Mouse (Mus musculus): ENCODE results near the gene Praf2.
A peak's percentile ranks its signal among the peaks of the same experiment; 100 is the strongest.
"Not testable (repeated sequence)": the region's sequence is repeated elsewhere in the genome, so short reads cannot be mapped to it uniquely, and the experiment has no call there.

Praf2 gene

DNA sequence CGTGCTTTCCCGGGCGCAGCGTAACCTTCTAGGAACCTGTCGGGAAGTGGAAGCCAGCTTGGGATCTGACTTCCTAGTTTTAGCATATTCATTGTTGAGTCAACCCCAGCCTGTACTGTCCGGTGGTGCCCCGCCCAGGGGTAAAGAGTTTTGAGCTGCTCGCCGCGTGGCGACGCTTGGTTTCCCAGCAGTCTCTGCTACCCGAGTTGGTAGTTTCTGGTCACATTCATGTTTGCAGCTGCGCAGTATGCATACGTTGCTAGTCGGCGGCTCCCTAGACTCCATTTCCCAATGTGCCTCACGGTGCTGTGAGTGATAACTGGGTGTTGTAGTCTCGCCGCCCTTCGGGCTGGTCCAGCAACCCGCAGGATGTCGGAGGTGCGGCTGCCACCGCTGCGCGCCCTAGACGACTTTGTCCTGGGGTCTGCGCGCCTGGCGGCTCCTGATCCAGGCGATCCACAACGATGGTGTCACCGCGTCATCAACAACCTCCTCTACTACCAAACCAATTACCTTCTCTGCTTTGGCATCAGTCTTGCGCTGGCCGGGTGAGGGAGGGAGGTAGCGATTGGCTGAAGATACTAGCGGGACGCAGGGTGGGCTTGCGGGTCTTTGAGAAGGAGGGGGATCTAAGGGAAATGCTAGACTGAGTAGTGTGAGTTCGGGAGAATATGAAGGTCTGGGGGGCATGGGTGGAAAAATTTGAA lies at the start of gene Praf2:
Gene Praf2, plus strand, starts transcription at position 225 of the 707 bp plus-strand sequence.
- DNase-seq (ENCODE audit: low spot score) = peak; percentile 79

DNA sequence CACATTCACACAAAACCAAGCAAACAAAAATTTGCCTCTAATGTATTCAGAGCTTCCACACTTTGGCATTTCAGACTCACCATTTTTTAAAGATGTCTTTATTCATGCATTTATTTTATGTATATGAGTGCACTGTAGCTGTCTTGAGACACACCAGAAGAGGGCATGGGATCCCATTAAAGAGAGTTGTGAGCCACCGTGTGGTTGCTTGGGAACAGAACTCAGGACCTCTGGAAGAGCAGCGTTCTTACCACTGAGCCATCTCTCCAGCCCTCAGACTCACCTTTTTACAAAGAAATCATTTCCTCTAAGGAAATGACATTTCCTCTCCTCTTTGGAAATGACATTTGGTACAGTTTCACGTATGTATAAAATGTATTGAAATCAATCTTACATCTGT lies 49.3 kb upstream of the Praf2 start:
- DNase-seq (ENCODE audit: low spot score) = no peak

- DNase-seq (ENCODE audit: low spot score) = peak; percentile 76
Measured at GRCm38 (mm10) chrX:7679405-7680056, 48.7 kb upstream of the Praf2 start.

DNA sequence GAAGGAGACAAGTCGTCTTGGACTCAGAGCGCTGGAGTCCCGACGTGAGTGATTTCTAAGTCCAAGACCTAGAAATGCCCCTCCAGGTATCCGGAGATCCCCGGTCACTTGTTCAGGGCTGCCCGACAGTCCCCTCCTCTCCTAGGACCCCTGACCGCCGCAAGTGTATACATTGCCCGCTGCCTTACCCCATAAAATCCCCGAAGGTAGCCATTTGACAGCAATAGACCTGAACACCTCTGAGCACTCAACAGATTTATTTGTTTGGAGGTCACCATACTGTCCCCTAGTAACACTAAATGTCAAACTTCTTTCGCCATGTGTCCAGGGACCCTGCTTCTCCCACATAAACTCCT lies 48.2 kb upstream of the Praf2 start:
- DNase-seq (ENCODE audit: low spot score) = no peak

- DNase-seq (ENCODE audit: low spot score) = no peak
Measured at GRCm38 (mm10) chrX:7680864-7681263, 47.4 kb upstream of the Praf2 start, which contains the start of gene Magix. Magix (minus strand) TSS chrX:7681251.

DNA sequence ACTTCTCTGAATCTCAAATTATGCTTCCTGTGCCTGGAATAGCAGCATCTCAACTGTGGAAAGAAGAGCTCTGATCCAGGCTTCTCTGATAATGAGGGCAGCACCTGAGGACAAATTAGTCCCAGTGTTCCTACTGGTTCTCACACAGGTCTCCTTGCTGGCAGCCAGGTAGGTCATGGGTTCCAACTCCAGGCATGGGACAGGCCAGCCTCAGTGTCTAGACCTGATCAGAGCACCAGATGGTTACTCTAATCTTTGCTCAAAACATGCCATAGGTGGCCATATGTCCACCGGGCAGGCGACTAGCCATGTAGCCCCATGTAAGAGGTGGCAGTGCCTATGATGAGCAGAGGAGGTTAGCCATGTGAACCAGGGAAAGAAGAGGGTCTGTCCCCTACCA lies 39.9 kb upstream of the Praf2 start:
- DNase-seq (ENCODE audit: low spot score) = no peak

GRCm38 (mm10) chrX:7690486-7690885 lies 37.8 kb upstream of the Praf2 start:
- DNase-seq (ENCODE audit: low spot score) = no peak

- DNase-seq (ENCODE audit: low spot score) = no peak
Measured at GRCm38 (mm10) chrX:7692862-7693261, 35.4 kb upstream of the Praf2 start.

GRCm38 (mm10) chrX:7696520-7696919 lies 31.7 kb upstream of the Praf2 start:
- DNase-seq (ENCODE audit: low spot score) = no peak

DNA sequence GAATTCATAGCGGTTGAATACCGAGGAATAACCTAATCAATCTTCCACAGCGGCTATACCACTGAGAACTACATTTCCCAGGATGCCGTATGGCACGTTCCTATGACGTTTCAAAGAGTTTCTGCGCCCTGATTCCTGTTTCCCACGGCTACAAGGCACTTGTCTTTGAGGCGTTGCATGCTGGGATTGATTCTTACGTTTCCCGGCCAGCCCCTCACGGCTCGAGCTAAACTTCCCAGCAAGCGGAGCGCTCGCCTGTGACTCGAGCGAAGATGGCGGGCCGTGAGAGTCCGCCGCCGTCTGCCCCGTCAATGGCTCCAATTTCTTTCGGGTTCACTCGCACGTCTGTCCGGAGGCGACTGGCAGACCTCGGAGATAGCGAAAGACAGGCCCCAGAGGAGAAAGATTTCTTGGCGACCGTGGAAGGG lies 31.3 kb upstream of the Praf2 start, which contains the start of gene Gpkow:
Gene Gpkow, plus strand, starts transcription at position 178 of the 428 bp plus-strand sequence.
- DNase-seq (ENCODE audit: low spot score) = peak; percentile 79

DNA sequence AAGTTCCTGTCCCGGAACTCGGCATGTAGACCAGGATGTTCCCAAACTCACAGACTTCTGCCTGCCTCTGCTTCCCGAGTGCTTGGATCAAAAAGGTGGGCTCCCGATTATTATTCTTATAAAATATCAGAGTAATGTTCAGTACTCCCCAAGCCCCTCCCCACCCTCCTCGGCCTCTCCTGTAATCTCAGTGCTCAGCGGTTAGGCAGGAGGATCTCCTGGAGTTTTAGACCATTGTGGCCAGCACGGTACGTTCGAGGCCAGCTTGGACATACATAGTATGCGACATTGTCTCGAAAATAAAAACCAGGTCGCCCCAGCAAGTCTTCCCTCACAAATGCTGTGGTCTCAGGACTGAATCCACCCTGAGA lies 14.5 kb upstream of the Praf2 start:
- DNase-seq (ENCODE audit: low spot score) = not testable (repeated sequence)

DNA sequence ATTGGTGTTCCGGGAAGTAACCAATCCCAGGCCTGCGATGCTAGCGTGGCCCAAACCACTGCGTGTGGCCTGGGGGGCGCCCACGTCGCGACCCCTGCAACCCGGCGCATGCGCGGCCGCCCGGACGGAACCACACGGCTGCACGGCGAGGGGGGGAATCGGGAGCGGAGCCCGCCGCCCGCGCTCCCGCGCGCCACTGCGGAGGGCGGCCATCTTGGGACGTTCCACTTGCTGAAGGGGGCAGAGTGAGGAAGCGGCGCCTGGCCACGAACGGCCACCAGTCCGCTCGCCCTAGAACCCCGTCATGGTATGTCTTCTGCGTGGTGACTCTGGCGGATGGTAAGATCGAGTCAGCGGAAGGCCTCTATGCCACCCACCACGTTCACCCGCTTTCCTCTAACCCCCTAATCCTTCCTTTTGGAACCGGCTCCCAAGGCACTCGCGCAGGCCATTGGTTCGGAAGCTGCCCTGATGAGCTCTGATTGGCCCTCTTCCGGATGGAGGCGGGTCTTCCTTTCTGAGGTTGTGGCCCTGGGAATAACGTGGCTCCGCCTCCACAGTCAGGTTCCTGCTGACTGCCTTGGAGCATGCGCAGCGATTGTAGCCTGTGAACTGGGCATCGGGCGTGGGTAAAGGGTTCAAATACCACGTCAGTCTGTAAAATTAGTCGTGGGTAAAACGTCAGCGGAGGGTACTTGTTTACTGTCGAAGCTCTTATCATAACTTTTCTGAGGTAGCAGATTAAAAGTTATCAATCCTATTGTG lies 13.9 kb upstream of the Praf2 start, which contains the start of gene Wdr45:
Gene Wdr45, plus strand, starts transcription at position 199 of the 765 bp plus-strand sequence.
- DNase-seq (ENCODE audit: low spot score) = peak; percentile 92

DNA sequence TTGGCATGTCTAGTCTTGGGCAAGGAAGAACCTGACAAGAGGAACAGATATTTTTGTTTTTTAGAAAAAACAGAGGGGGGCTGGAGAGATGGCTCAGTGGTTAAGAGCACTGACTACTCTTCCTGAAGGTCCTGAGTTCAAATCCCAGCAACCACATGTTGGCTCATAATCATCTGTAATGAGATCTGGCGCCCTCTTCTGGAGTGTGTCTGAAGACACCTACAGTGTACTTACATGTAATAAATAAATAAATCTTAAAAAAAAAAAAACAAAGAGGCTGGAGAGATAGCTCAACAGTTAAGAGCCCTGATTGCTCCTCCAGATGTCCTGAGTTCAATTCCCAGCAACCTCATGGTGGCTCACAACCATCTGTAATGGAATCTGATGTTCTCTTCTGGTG lies 12.2 kb upstream of the Praf2 start:
- not testable (repeated sequence) for DNase-seq (ENCODE audit: low spot score)

GRCm38 (mm10) chrX:7721514-7722281 lies 6.5 kb upstream of the Praf2 start, which contains the start of gene Gm45208:
Gm45208 (plus strand) TSS chrX:7722245.
- peak; percentile 46 for DNase-seq (ENCODE audit: low spot score)

- no peak for DNase-seq (ENCODE audit: low spot score)
Measured at GRCm38 (mm10) chrX:7722282-7722611, 6.0 kb upstream of the Praf2 start.

DNA sequence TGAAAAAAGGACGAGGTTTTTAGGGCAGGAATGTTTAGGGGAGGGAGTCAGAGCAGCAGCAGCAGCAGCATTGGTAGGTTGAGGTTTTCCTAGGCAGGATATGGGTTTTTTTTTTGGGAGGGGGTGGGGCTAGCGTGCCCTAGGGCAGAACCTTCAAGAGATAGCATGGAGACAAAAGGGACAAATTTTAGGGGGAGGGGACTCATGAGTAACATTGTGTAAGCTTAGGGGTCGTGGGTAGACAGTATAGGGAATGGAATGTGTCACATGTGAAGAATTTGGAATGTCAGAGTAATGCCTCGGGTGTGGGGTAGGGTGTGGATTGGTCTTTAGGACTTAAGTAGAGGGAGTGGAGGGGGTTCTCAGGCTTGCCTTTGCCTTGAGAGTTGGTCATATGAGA lies 5.5 kb upstream of the Praf2 start:
- no peak for DNase-seq (ENCODE audit: low spot score)

GRCm38 (mm10) chrX:7724135-7724534 lies 4.1 kb upstream of the Praf2 start:
- DNase-seq (ENCODE audit: low spot score) = no peak

GRCm38 (mm10) chrX:7725841-7726240 lies 2.4 kb upstream of the Praf2 start:
- no peak for DNase-seq (ENCODE audit: low spot score)

DNA sequence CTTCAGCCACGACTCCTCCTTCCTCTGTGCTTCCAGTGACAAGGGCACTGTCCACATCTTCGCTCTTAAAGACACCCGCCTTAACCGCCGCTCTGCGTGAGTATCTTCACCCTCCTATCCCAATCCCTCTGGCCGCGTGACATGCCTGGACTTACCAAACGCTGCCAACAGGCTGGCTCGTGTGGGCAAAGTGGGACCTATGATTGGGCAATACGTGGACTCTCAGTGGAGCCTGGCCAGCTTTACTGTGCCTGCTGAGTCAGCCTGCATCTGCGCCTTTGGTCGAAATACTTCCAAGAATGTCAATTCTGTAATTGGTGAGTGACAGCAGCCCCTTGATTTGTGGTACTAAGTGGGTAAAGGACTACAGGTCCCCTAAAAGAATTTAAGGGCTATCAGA lies 1.1 kb upstream of the Praf2 start:
- no peak for DNase-seq (ENCODE audit: low spot score)

GRCm38 (mm10) chrX:7728922-7729265 lies 655 bp downstream of the Praf2 start:
- no peak for DNase-seq (ENCODE audit: low spot score)

DNA sequence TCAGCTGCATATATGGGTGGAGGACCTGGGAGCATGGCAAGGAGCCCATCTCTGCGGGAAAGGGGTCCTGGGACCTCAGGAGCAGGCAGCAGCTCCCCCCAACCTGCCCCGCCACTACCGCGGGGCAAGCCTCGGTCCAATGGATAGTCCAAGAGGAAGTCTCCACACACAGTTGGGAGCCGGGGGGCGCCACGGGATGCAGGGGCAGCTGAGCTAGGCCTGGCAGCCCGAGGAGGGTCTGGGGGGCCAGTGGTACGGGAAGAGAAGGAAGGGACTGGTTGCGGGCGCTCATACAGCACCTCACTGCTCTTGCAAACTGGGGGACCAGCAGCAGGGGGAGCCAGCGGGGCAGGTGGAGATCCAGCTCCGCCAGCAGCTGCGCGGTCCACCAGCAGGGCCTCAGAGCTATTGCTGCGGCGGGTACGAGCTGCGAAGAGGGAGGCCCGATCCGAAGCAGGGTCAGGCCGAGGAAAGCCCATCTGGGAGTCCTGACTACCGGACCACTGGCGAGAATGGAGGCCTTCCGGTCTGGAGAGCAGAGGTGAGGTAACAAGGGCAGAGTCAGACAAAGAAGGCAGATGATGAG lies 5.4 kb downstream of the Praf2 start:
- DNase-seq (ENCODE audit: low spot score) = peak; percentile 39

All from left cerebral cortex, adult 11 months (tissue).